ENCODE assay signal across 27 mouse cellular contexts in the genomic region with DNA sequence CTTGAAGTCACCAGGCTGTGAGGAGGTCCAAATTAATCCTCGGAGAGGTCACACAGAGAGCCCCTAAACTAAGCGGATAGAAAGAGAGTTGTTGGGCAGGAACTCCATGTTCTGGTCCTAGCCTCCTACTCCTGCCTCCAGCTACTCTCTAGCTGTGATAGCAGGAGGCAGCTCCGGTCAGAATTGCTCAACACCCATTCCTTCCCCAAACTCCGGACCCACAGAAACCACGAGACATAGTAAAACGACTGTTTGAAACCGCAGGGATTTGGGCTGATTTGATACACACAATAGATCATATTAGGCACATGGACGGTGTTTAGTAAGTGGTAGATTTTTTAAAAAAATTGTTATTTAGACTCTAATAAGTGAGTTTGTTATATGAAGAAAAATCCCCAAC. TPM values are rescaled to one million over a fixed set of nuclear protein-coding genes. Genes with fewer than 3 reads are reported as not detected.
A peak's percentile ranks its signal among the peaks of the same experiment; 100 is the strongest.
DNase-seq lines count a peak whose midpoint lies in the region; ATAC-seq and TF ChIP-seq lines count a peak whose summit lies in the region.
"Had no signal": no experiment of that assay in that cellular context is flagged by ENCODE, and none has a peak within 500 bp of the region (broad histone marks: within the 10 kb centered on the region; RNA-seq: fewer than 3 reads in every experiment).

No protein-coding gene starts in this region.

- 89% methylated on average over 8 of the region's 8 CpGs for WGBS in intestine, postnatal 0 days

- no peaks in the 10 kb centered on the region for H3K27me3 ChIP-seq in C2C12 (ENCODE audit: control insufficient read depth, insufficient read depth, insufficient read length)
- H3K27me3 ChIP-seq in intestine, postnatal 0 days (replicated peaks; ENCODE audit: control insufficient read depth, insufficient read depth, low read length), result no peaks in the 10 kb centered on the region
- H3K27me3 ChIP-seq: CH12.LX; hindbrain, embryonic 13.5 days had no signal

- H3K4me2 ChIP-seq in intestine, postnatal 0 days (replicated peaks; ENCODE audit: low read depth), result no peak overlapping the region
- H3K4me2 ChIP-seq: heart, embryonic 11.5 days; hindbrain, embryonic 13.5 days had no signal

- H3K9ac ChIP-seq in intestine, postnatal 0 days (ENCODE audit: low read depth, low read length), result no peak overlapping the region
- H3K9ac ChIP-seq: forebrain, postnatal 0 days; hindbrain, embryonic 13.5 days had no signal

- ATAC-seq in granulocyte monocyte progenitor cell, adult 5-6 weeks (replicated peaks; ENCODE audit: poor library complexity, severe bottlenecking), result peak; percentile 98
- peak; percentile 93 for ATAC-seq in megakaryocyte progenitor cell, adult 5-6 weeks (replicated peaks; ENCODE audit: poor library complexity)
- ATAC-seq in intestine, postnatal 0 days, result no peak
- ATAC-seq: forebrain, embryonic 14.5 days; forebrain, postnatal 0 days; hindbrain, embryonic 16.5 days; inflammation-experienced regulatory T-cells, adult 6 months; intestine, embryonic 16.5 days had no signal

- H3K9me3 ChIP-seq in intestine, postnatal 0 days (ENCODE audit: control insufficient read depth), result no peaks in the 10 kb centered on the region
- H3K9me3 ChIP-seq: G1E; hindbrain, embryonic 13.5 days had no signal

- no peak overlapping the region for H3K4me3 ChIP-seq in C2C12 (ENCODE audit: insufficient read depth, poor library complexity, severe bottlenecking)
- no peak overlapping the region for H3K4me3 ChIP-seq in intestine, postnatal 0 days (ENCODE audit: low read depth, low read length)
- H3K4me3 ChIP-seq: forebrain, embryonic 10.5 days; gastrocnemius, adult 2 months; heart, adult 2 months; hindbrain, embryonic 10.5 days; hindbrain, embryonic 13.5 days had no signal

- H3K27ac ChIP-seq in intestine, postnatal 0 days (ENCODE audit: low read depth, low read length), result no peak overlapping the region
- H3K27ac ChIP-seq: forebrain, embryonic 10.5 days; gastrocnemius, adult 2 months; heart, adult 2 months; hindbrain, embryonic 10.5 days; hindbrain, embryonic 13.5 days had no signal

- H3K79me2 ChIP-seq in C2C12 (ENCODE audit: control insufficient read depth, insufficient read depth), result no peaks in the 10 kb centered on the region

- H3ac ChIP-seq in C2C12 (ENCODE audit: control insufficient read depth, insufficient read length, low read depth), result no peak overlapping the region

- H3K4me1 ChIP-seq in intestine, postnatal 0 days (replicated peaks; ENCODE audit: control insufficient read depth, insufficient read depth, low read length), result no peaks in the 10 kb centered on the region
- H3K4me1 ChIP-seq: forebrain, embryonic 10.5 days; hindbrain, embryonic 10.5 days; hindbrain, embryonic 13.5 days had no signal

- no peaks in the 10 kb centered on the region for H3K36me3 ChIP-seq in C2C12 (ENCODE audit: control insufficient read depth, insufficient read depth)
- no peaks in the 10 kb centered on the region for H3K36me3 ChIP-seq in intestine, postnatal 0 days (ENCODE audit: control insufficient read depth, insufficient read depth)
- H3K36me3 ChIP-seq: forebrain, embryonic 10.5 days; G1E; hindbrain, embryonic 10.5 days; hindbrain, embryonic 13.5 days had no signal

- H3K79me3 ChIP-seq in C2C12 (ENCODE audit: low read depth), result no peaks in the 10 kb centered on the region

- peak; percentile 11 for DNase-seq in 3T3-L1 (ENCODE audit: low read depth, low spot score)
- DNase-seq in kidney, postnatal 14 days, result no peak
- no peak for DNase-seq in ovary, adult 18-20 months (ENCODE audit: low spot score)
- DNase-seq: adrenal gland, adult 2 months; adrenal gland, postnatal 14 days; cerebellum, adult 11 months; cerebellum, adult 2 months; cerebellum, adult 9-11 months; cerebellum, postnatal 25 days; forebrain, postnatal 0 days; gastrocnemius, adult 2 months; gastrocnemius, postnatal 14 days; heart, adult 2 months had no signal

- no peak for TF ChIP-seq CTCF in C2C12 (IDR thresholded peaks at IDR 0.05; ENCODE audit: control insufficient read depth, insufficient read depth, insufficient read length)
- no peak for TF ChIP-seq CTCF in intestine, postnatal 0 days (IDR thresholded peaks at IDR 0.05; ENCODE audit: low read depth)

TF ChIP-seq in C2C12, 6 proteins besides CTCF, POLR2A, EP300 and RAD21:
- TF ChIP-seq MYOD1 (IDR thresholded peaks at IDR 0.05; ENCODE audit: control insufficient read depth, insufficient read length, low read depth) (no peak), CEBPB (IDR thresholded peaks at IDR 0.05; ENCODE audit: low read depth) (peak; percentile 68), MYOG (IDR thresholded peaks at IDR 0.05; ENCODE audit: control insufficient read depth, extremely low read depth, insufficient read length) (no peak), FOSL1 (IDR thresholded peaks at IDR 0.05; ENCODE audit: insufficient read depth, low read length, poor library complexity, severe bottlenecking) (no peak)

RNA-seq across cellular contexts. Expression of gene Slc35f2, which starts 6.6 kb away (rescaled TPM):
- polyA plus RNA-seq in C2C12 (2012; fragmentation: generic; extraction: Trizol), result 0.08 TPM
- total RNA-seq in granulocyte monocyte progenitor cell, adult 5-6 weeks (2014; fragmentation: Nextera tagmentation), result 0.60 and 1.9 TPM in 2 replicates
- total RNA-seq in granulocyte monocyte progenitor cell, adult 5-6 weeks (2017), result 0.88 and 1.2 TPM in 2 replicates
- 0.71 and 2.3 TPM in 2 replicates for total RNA-seq in megakaryocyte progenitor cell, adult 5-6 weeks (2015)
- total RNA-seq in megakaryocyte progenitor cell, adult 5-6 weeks (2017), result 1.5 and 2.5 TPM in 2 replicates
- 32.9 and 33.1 TPM in 2 replicates for polyA plus RNA-seq in intestine, postnatal 0 days (2015; fragmentation: Nextera tagmentation; extraction: Ambion mirVana)
- total RNA-seq: gastrocnemius, adult 2 months; gastrocnemius, postnatal 14 days had no signal
- polyA plus RNA-seq: G1E had no signal

RNA-seq across cellular contexts. Expression of gene Rab39, which starts 58.7 kb away (rescaled TPM):
- not detected for polyA plus RNA-seq in C2C12 (2012; fragmentation: generic; extraction: Trizol)
- 0.82 TPM in 1 of 2 replicates, not detected in the other for total RNA-seq in granulocyte monocyte progenitor cell, adult 5-6 weeks (2014; fragmentation: Nextera tagmentation)
- total RNA-seq in granulocyte monocyte progenitor cell, adult 5-6 weeks (2017), result 0.47 TPM in 1 of 2 replicates, not detected in the other
- 0.64 TPM in 1 of 2 replicates, not detected in the other for total RNA-seq in megakaryocyte progenitor cell, adult 5-6 weeks (2015)
- total RNA-seq in megakaryocyte progenitor cell, adult 5-6 weeks (2017), result 0.17 and 0.21 TPM in 2 replicates
- 0.25 and 0.33 TPM in 2 replicates for polyA plus RNA-seq in intestine, postnatal 0 days (2015; fragmentation: Nextera tagmentation; extraction: Ambion mirVana)
- total RNA-seq: gastrocnemius, postnatal 14 days had no signal
- polyA plus RNA-seq: G1E; inflammation-experienced regulatory T-cells, adult 6 months had no signal
